Mouse (Mus musculus) embryonic facial prominence, embryonic 14.5 days (tissue): ENCODE results near the gene Odf4. TPM values are rescaled to one million over a fixed set of nuclear protein-coding genes. Genes with fewer than 3 reads are reported as not detected.
"Not testable (repeated sequence)": the region's sequence is repeated elsewhere in the genome, so short reads cannot be mapped to it uniquely, and the experiment has no call there.

Experiments
- ATAC-seq: fragments of 200-750 bp; cut with Nextera tagmentation; 2 replicates; pipeline ENCODE4 v1.8.0; 2017; ENCODE audit warnings: low read depth, moderate number of reproducible peaks, moderate TSS enrichment
- DNase-seq: peaks from one replicate; pipeline ENCODE4 v3.0.0-alpha.2; 2015; ENCODE audit warnings: low spot score
- H3K27ac ChIP-seq: fragments of 300-500 bp; sonication (generic); replicated peaks from 2 replicates; pipeline ENCODE4 v1.5.1; 2014; ENCODE audit warnings: low read depth, mild to moderate bottlenecking, low read length, moderate library complexity
- H3K27me3 ChIP-seq: fragments of 300-500 bp; sonication (generic); replicated peaks from 2 replicates; pipeline ENCODE4 v1.6.1; 2014; ENCODE audit warnings: low read length; ENCODE audit not compliant: control insufficient read depth, insufficient read depth
- H3K36me3 ChIP-seq: fragments of 300-500 bp; sonication (generic); 2 replicates; pipeline ENCODE4 v1.6.1; 2014; ENCODE audit warnings: low read length, mixed read lengths; ENCODE audit not compliant: control insufficient read depth, insufficient read depth
- H3K4me1 ChIP-seq: fragments of 300-500 bp; sonication (generic); 2 replicates; pipeline ENCODE4 v1.6.1; 2014; ENCODE audit warnings: antibody characterized with exemption, low read length; ENCODE audit not compliant: control insufficient read depth, insufficient read depth
- H3K4me2 ChIP-seq: fragments of 300-500 bp; sonication (generic); 2 replicates; pipeline ENCODE4 v1.6.1; 2014; ENCODE audit warnings: low read depth, mild to moderate bottlenecking, low read length, moderate library complexity, mixed read lengths
- H3K4me3 ChIP-seq: fragments of 300-500 bp; sonication (generic); 2 replicates; pipeline ENCODE4 v1.5.1; 2014; ENCODE audit warnings: low read depth, mild to moderate bottlenecking, low read length
- H3K9ac ChIP-seq: fragments of 300-500 bp; sonication (generic); 2 replicates; pipeline ENCODE4 v1.6.1; 2014; ENCODE audit warnings: low read depth, mild to moderate bottlenecking, low read length, moderate library complexity, mixed read lengths
- H3K9me3 ChIP-seq: fragments of 300-500 bp; sonication (generic); 2 replicates; pipeline ENCODE4 v1.6.1; 2016; ENCODE audit warnings: low read length; ENCODE audit not compliant: control insufficient read depth
- WGBS: fragments of 180-500 bp; shearing (Covaris S2); extraction: QIAGEN DNeasy Blood & Tissue Kit; methylation state at CpG from one replicate; pipeline ENCODE4 v1.1.7; 2014; 5-methylcytosine and 5-hydroxymethylcytosine counted together
- polyA plus RNA-seq: library from polyadenylated mRNA; unstranded; fragments of >200 nt; fragmentation: Nextera tagmentation; extraction: Ambion mirVana; gene quantifications from 2 replicates; pipeline ENCODE4 v1.2.1, GENCODE M21; 2014

Gene Odf4
- polyA plus RNA-seq, 1 experiment from 2014 or later = not detected

DNA sequence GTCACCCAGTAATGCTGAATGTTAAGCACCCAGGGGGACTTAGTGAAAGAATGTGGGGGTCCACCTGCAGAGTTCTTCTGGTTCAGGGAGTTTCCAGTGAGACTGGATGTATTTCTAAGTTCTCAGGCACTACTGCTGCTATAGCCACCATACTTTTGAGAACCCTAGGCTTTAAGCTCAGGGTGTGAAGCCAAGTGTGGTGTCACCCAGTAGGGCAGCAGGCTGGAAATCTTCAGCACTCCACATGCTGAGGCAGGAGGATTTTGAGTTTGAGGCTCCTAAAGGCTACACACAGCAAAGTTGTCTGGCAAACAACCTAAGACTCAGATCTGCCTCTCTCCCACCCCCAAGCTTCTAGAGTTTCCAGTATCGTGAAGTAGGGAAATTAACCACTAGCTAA lies 39.7 kb upstream of the Odf4 start:
- no peak for DNase-seq
- H3K36me3 ChIP-seq = no peaks in the 10 kb centered on the region
- no peak for ATAC-seq
- H3K4me2 ChIP-seq = 0 out of 2 replicates have a peak overlapping the region, but pooled peaks have one; percentile 90
- H3K9ac ChIP-seq = no peak overlapping the region
- no peaks in the 10 kb centered on the region for H3K27me3 ChIP-seq
- WGBS = 36% methylated on average over 1 of the region's 1 CpGs
- H3K4me3 ChIP-seq = no peak overlapping the region
- no peaks in the 10 kb centered on the region for H3K9me3 ChIP-seq
- no peak overlapping the region for H3K27ac ChIP-seq
- H3K4me1 ChIP-seq = peaks cover 8% of the 10 kb centered on the region

DNA sequence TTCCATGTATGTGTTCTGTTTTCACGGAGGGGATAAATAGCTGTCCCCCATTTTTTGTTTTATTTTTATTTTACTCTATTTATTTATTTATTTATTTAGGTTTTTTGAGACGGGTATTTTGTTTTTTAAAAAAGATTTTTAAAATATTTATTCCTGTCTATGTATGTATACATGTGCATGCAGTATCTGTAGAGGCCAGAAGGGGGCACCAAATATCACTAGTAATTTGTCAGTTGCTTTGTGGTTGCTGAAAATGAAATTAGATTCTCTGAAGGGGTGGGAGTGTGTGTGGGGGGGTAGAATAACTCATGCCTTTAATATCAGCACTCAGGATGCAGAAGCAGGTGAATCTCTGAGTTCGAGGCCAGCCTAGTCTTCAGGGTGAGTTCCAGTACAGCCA lies 39.0 kb upstream of the Odf4 start:
- Histone ChIP-seq H3K9me3 (no peaks in the 10 kb centered on the region), H3K4me2 (no peak overlapping the region), H3K27ac (no peak overlapping the region), H3K4me3 (no peak overlapping the region), H3K36me3 (no peaks in the 10 kb centered on the region), H3K9ac (no peak overlapping the region), H3K4me1 (peaks cover 8% of the 10 kb centered on the region), H3K27me3 (no peaks in the 10 kb centered on the region)
- WGBS = 38% methylated on average over 3 of the region's 3 CpGs
- DNase-seq (peak; percentile 44), ATAC-seq (no peak)

DNA sequence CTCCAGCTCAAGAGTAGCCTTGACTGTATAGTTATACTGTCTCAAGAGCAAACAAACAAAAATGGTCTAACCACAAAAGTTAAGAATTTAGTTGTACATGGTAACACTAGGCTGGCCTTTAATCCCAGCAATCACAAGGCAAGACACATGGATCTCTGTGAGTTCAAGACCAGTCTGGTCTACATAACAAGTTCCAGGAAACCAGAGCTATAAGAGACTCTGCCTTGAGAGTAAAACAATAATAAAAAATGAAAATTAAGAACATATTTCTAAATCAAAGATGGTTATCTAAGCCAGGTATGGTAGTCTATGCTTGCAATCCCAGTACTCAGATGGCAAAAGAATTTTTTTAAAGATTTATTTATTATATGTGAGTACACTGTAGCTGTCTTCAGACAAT lies 38.2 kb upstream of the Odf4 start:
- peaks cover 8% of the 10 kb centered on the region for H3K4me1 ChIP-seq
- H3K4me2 ChIP-seq = no peak overlapping the region
- no peaks in the 10 kb centered on the region for H3K27me3 ChIP-seq
- H3K9ac ChIP-seq = no peak overlapping the region
- H3K27ac ChIP-seq = no peak overlapping the region
- no peaks in the 10 kb centered on the region for H3K9me3 ChIP-seq
- ATAC-seq = no peak
- no peaks in the 10 kb centered on the region for H3K36me3 ChIP-seq
- no peak for DNase-seq
- H3K4me3 ChIP-seq = no peak overlapping the region

DNA sequence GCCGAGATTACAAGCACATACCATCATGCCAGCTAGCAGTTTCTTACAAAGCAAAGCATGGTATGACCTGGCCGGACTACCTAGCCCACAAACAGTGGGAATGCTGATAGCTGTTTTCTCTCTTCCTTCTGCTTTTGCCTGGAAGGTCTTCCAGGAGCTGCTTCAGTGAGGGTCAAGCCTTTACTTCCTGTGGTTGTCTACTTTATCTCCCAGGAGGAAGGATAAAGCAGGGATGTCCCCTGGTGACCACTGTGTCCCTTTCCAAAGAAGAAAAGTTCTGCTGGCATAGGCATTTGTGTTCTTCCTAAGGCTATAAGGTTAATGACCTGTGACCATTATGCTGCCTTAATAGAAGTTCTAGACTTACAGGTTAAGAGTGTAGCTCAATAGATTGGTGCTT lies 36.5 kb upstream of the Odf4 start:
- Histone ChIP-seq H3K27ac (no peak overlapping the region), H3K4me3 (no peak overlapping the region), H3K9ac (no peak overlapping the region), H3K9me3 (no peaks in the 10 kb centered on the region), H3K36me3 (no peaks in the 10 kb centered on the region), H3K4me1 (peaks cover 7% of the 10 kb centered on the region), H3K27me3 (no peaks in the 10 kb centered on the region), H3K4me2 (no peak overlapping the region)
- no peak for DNase-seq
- no peak for ATAC-seq
- WGBS = 73% methylated on average over 2 of the region's 2 CpGs

DNA sequence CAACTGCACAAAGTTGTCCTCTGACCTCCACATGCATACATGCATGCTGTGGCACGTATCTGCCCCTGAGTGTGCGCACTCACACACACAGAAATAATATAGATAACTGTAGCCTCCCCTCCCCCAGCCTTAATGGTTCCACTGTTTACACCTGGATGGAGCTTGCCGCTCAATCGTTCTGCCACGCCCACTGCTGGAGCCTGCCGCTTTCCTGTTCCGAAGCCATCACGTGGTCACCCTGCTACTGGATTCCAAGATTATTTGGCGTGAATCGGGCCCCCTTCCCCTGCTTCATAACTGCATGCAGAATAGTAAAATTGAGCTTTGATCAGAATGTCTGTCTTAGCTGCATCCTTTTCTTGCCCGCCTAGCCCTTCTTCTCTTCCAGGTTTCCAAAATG lies 35.3 kb upstream of the Odf4 start:
- WGBS = 16% methylated on average over 11 of the region's 11 CpGs
- DNase-seq, H3K27me3 ChIP-seq, H3K4me2 ChIP-seq, H3K4me3 ChIP-seq, ATAC-seq, H3K4me1 ChIP-seq, H3K9ac ChIP-seq, H3K36me3 ChIP-seq, H3K9me3 ChIP-seq, H3K27ac ChIP-seq: not testable (repeated sequence)

DNA sequence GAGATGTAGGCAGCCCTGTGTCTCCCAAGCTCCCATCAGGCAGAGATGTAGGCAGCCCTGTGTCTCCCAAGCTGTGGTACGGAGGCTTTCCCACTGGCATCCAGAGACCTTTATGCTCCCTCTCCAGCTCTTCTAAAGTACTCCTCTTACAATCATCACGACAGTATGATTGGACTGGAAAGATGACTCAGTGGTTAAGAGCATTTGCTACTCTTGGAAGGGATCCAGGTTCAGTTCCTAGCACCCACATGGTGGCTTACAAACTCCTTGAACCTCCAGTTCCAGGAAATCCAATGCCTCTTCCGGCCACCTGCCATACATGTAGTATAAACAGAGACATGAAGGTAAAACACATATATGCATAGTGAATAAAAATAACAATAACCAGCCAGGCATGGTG lies 34.7 kb upstream of the Odf4 start:
- ATAC-seq (no peak), DNase-seq (no peak)
- no peaks in the 10 kb centered on the region for H3K4me1 ChIP-seq
- H3K27ac ChIP-seq = no peak overlapping the region
- H3K27me3 ChIP-seq = no peaks in the 10 kb centered on the region; the same call in 1 of the 2 replicates
- WGBS = 73% methylated on average over 3 of the region's 3 CpGs
- H3K9me3 ChIP-seq = no peaks in the 10 kb centered on the region
- no peak overlapping the region for H3K4me3 ChIP-seq
- H3K9ac ChIP-seq = no peak overlapping the region
- no peaks in the 10 kb centered on the region for H3K36me3 ChIP-seq
- H3K4me2 ChIP-seq = no peak overlapping the region

DNA sequence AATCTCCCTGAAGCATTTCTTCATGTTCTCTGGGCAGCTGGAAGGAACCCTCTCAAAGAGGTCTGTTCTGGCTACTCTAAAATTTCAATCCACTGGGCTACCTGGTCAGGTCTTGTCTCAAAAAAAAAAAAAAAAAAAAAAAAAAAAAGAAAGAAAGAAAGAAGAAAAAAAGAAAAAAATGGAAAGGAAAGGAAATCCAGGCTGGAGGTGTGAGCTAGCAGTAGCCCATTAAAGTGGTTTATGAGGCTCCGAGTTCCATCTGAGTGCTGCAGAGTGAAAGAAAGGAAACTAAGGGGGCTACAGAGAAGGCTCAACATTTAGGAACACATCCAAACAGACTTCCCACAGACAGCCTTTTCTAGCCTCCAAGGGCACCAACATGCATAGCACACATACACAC lies 31.1 kb upstream of the Odf4 start:
- no peaks in the 10 kb centered on the region for H3K36me3 ChIP-seq
- H3K4me1 ChIP-seq = no peaks in the 10 kb centered on the region; the same call in 1 of the 2 replicates
- H3K4me3 ChIP-seq = no peak overlapping the region
- H3K27ac ChIP-seq = no peak overlapping the region
- H3K27me3 ChIP-seq = peaks cover 16% of the 10 kb centered on the region
- ATAC-seq = no peak
- H3K9me3 ChIP-seq = no peaks in the 10 kb centered on the region
- no peak overlapping the region for H3K9ac ChIP-seq
- no peak overlapping the region for H3K4me2 ChIP-seq
- 87% methylated on average over 1 of the region's 1 CpGs for WGBS
- no peak for DNase-seq

DNA sequence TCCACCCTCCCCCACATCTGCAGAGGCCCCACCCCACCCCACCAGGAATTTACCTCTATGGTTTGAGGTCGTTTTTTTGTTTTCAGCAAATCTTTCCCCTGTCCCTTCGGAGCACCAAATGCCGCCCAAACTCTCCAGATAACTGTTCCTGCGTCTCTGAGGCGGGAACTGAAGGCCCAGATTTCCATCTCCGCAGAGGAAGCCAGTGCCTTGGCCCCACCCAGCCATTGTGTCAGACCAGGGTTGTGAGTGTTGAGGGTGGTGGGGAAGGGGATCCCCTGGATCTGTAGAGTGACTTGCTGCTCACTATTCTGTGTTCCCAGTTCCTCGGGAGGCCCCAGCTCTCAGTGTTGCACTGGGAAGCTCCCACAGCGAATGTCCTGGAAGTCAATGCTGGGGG lies 30.4 kb upstream of the Odf4 start, which contains the start of gene Arhgef15:
TSS of gene Arhgef15 (minus strand) at position 173 of the 400 bp plus-strand sequence.
- Histone ChIP-seq H3K4me2 (peak within 1 kb of the TSS; percentile 26; the same call in 1 of the 2 replicates), H3K9me3 (no peaks in the 10 kb centered on the region), H3K9ac (peak within 1 kb of the TSS; percentile 37; the same call in 1 of the 2 replicates), H3K36me3 (no peaks in the 10 kb centered on the region), H3K27ac (no peak within 1 kb of the TSS), H3K4me3 (peak within 1 kb of the TSS; percentile 11), H3K27me3 (peaks cover 17% of the 10 kb centered on the region), H3K4me1 (no peaks in the 10 kb centered on the region; the same call in 1 of the 2 replicates)
- no peak for ATAC-seq
- 47% methylated on average over 8 of the region's 8 CpGs for WGBS
- no peak for DNase-seq

DNA sequence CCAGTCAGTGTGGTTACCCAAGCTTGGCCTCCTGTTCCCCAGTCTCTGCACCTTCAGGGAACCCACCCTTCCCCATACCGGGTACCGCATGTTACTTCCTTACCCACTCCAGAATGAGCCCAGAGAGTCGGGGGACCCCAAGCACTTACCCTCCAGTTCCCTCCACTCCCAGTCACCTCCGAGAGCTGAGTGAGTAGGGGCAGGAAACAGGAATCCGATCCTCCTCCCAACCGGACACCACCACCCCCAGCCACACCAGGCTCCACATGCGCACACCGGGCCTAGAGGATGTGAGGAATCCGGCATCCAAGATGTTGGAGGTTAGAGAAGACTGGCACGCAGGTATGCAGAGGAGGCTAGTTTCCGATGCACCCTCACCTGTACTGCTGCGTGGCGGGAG lies 29.8 kb upstream of the Odf4 start:
- ATAC-seq (no peak), DNase-seq (no peak)
- Histone ChIP-seq H3K9me3 (no peaks in the 10 kb centered on the region), H3K27me3 (peaks cover 17% of the 10 kb centered on the region), H3K27ac (no peak overlapping the region), H3K9ac (peak overlapping the region; percentile 37; the same call in 1 of the 2 replicates), H3K4me2 (peak overlapping the region; percentile 26; the same call in 1 of the 2 replicates), H3K4me1 (no peaks in the 10 kb centered on the region; the same call in 1 of the 2 replicates), H3K36me3 (no peaks in the 10 kb centered on the region), H3K4me3 (peak overlapping the region; percentile 11)
- WGBS = 25% methylated on average over 13 of the region's 13 CpGs
